Mouse (Mus musculus) liver, embryonic 12.5 days (tissue): ENCODE results near the gene Nanos3. TPM values are rescaled to one million over a fixed set of nuclear protein-coding genes. Genes with fewer than 3 reads are reported as not detected.

ENCODE experiments used
- ATAC-seq: fragments of 200-750 bp; cut with Nextera tagmentation; 2 replicates; pipeline ENCODE4 v1.8.0; 2017; ENCODE audit warnings: moderate number of reproducible peaks, mild to moderate bottlenecking, moderate library complexity
- H3K27ac ChIP-seq: fragments of 300-500 bp; sonication (generic); 2 replicates; pipeline ENCODE4 v1.5.1; 2016; ENCODE audit warnings: mild to moderate bottlenecking
- H3K27me3 ChIP-seq: fragments of 300-500 bp; sonication (generic); replicated peaks from 2 replicates; pipeline ENCODE4 v1.6.1; 2016; ENCODE audit warnings: mild to moderate bottlenecking, moderate library complexity
- H3K36me3 ChIP-seq: fragments of 300-500 bp; sonication (generic); 2 replicates; pipeline ENCODE4 v1.6.1; 2016; ENCODE audit warnings: mild to moderate bottlenecking, moderate library complexity
- H3K4me1 ChIP-seq: fragments of 300-500 bp; sonication (generic); 2 replicates; pipeline ENCODE4 v1.6.1; 2016
- H3K4me2 ChIP-seq: fragments of 300-500 bp; sonication (generic); 2 replicates; pipeline ENCODE4 v1.6.1; 2016; ENCODE audit warnings: mild to moderate bottlenecking, moderate library complexity
- H3K4me3 ChIP-seq: fragments of 300-500 bp; sonication (generic); 2 replicates; pipeline ENCODE4 v1.5.1; 2016; ENCODE audit warnings: mild to moderate bottlenecking, moderate library complexity
- H3K9ac ChIP-seq: fragments of 300-500 bp; sonication (generic); 2 replicates; pipeline ENCODE4 v1.6.1; 2016; ENCODE audit warnings: mild to moderate bottlenecking, moderate library complexity
- H3K9me3 ChIP-seq: fragments of 300-500 bp; sonication (generic); replicated peaks from 2 replicates; pipeline ENCODE4 v1.6.1; 2016; ENCODE audit warnings: mild to moderate bottlenecking, moderate library complexity
- WGBS: fragments of 180-500 bp; shearing (Covaris S2); methylation state at CpG from one replicate; pipeline ENCODE4 v1.1.7; 2016; ENCODE audit not compliant: insufficient replicate concordance; 5-methylcytosine and 5-hydroxymethylcytosine counted together
- polyA plus RNA-seq: library from polyadenylated mRNA; unstranded; fragments of >200 nt; fragmentation: Nextera tagmentation; extraction: Ambion mirVana; gene quantifications from 2 replicates; pipeline ENCODE4 v1.2.1, GENCODE M21; 2016

The Nanos3 gene
- polyA plus RNA-seq, 1 experiment from 2014 or later: 0.61 TPM

GRCm38 (mm10) chr8:84199348-84200125 is 14.5 kb upstream of the Nanos3 start:
- Histone ChIP-seq H3K9ac (no peak overlapping the region), H3K36me3 (no peaks in the 10 kb centered on the region), H3K27ac (peak overlapping the region; percentile 86), H3K9me3 (no peaks in the 10 kb centered on the region), H3K4me3 (no peak overlapping the region), H3K4me1 (peaks cover 72% of the 10 kb centered on the region), H3K27me3 (peaks cover 41% of the 10 kb centered on the region), H3K4me2 (0 out of 2 replicates have a peak overlapping the region, but pooled peaks have one; percentile 92)
- ATAC-seq: no peak
- 50% methylated on average over 11 of the region's 11 CpGs for WGBS

DNA sequence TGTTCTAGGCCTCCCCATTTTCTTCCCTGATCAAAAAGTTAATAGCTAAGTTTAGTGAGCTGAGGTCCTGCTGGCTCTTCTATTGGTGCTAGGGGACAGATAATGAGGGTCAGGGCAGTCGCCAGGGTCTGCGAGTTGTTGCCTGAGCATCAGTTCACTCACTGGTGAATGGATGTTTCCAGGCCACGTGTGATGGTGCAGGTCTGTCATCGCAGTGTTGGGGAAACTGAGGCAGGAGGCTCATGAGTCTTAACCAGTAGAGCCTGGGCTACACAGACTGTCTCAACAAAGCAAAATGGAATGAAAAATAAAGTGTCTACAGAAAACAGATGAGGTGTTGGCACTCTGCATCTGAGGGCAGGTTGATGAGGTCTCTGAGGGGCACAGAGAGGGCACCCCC is 13.9 kb upstream of the Nanos3 start:
- Histone ChIP-seq H3K4me1 (peaks cover 69% of the 10 kb centered on the region), H3K4me2 (peak overlapping the region; percentile 92), H3K36me3 (no peaks in the 10 kb centered on the region), H3K27me3 (peaks cover 41% of the 10 kb centered on the region), H3K27ac (peak overlapping the region; percentile 86), H3K9me3 (no peaks in the 10 kb centered on the region), H3K4me3 (peak overlapping the region; percentile 60), H3K9ac (no peak overlapping the region; the same call in 1 of the 2 replicates)
- WGBS: 37% methylated on average over 4 of the region's 4 CpGs
- no peak for ATAC-seq

GRCm38 (mm10) chr8:84197922-84198774 is 13.1 kb upstream of the Nanos3 start:
- 2% methylated on average over 30 of the region's 30 CpGs for WGBS
- H3K36me3 ChIP-seq: no peaks in the 10 kb centered on the region

DNA sequence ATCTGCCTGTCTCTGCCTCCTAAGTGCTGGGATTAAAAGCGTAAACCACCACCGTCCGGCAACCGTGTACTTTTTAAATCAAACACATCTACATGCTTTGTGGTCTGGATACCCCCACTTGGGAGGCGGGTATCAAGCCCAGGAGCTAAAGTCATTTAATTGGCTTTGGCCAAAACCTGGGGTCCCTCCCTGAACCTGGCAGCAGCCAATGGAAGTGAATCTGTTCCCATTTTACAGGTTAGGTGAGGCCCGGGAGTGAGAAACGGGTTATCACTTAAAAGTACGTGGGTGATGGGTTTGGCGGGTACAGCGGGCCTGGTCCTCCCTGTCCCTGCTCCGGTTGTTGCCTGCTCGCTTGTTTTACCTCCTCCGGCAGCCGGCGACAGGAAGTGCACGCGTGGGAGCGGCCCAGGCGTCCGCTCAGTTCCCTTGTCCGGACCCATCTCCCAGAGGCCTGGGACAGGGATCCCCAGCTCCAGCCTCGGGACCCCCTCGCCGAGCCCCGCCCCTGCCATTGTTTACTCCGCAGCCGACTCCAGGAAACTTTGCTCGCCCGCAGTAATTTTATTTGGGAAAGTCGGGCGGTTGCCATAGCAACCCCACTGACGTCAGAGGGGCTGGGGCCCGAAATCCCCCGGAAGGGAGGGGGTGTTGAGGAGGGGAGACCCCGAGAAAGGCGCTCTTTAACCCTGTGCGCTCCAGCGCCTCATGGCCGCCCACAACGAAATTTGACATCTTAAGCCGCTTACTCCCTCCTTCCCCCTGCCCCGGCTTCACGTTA is 12.3 kb upstream of the Nanos3 start:
- H3K27ac ChIP-seq: peak overlapping the region; percentile 86
- peaks cover 66% of the 10 kb centered on the region for H3K4me1 ChIP-seq
- no peaks in the 10 kb centered on the region for H3K9me3 ChIP-seq
- peak overlapping the region; percentile 92 for H3K4me2 ChIP-seq
- no peaks in the 10 kb centered on the region for H3K36me3 ChIP-seq
- peak overlapping the region; percentile 69 for H3K9ac ChIP-seq
- H3K27me3 ChIP-seq: peaks cover 39% of the 10 kb centered on the region
- no peak for ATAC-seq
- H3K4me3 ChIP-seq: peak overlapping the region; percentile 60
- WGBS: 5% methylated on average over 43 of the region's 43 CpGs

More at GRCm38 (mm10) chr8:84197922-84198774, 13.1 kb upstream of the Nanos3 start:
- peak overlapping the region; percentile 69 for H3K9ac ChIP-seq
- H3K4me1 ChIP-seq: peaks cover 66% of the 10 kb centered on the region
- peak; percentile 83 for ATAC-seq
- peak overlapping the region; percentile 86 for H3K27ac ChIP-seq
- peak overlapping the region; percentile 92 for H3K4me2 ChIP-seq
- peak overlapping the region; percentile 60 for H3K4me3 ChIP-seq
- H3K27me3 ChIP-seq: peaks cover 39% of the 10 kb centered on the region
- H3K9me3 ChIP-seq: no peaks in the 10 kb centered on the region

- no peak overlapping the region for H3K27ac ChIP-seq
- 73% methylated on average over 3 of the region's 3 CpGs for WGBS
- no peak for ATAC-seq
These were observed 9.3 kb upstream of the Nanos3 start for GRCm38 (mm10) chr8:84194224-84194743.

DNA sequence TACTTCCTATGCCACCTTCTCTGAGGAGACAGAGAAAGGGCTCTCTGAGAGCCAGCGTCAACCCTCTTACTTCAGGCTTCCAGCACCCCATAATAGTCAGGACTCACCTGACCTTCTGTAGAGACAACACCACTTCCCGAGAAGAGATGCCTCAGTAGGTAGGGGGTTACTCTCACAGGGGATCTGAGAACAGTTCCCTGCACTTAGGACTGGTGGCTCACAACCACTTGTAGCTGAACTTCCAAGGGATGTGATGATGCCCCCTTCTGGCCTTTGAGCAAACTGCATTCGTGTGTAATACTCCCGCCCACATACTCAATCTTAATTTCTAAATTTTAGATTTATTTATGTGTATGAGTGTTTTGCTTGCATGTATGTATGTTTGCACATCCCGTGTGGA is 8.5 kb upstream of the Nanos3 start:
- 67% methylated on average over 5 of the region's 5 CpGs for WGBS
- no peak overlapping the region for H3K9ac ChIP-seq
- no peak overlapping the region for H3K4me2 ChIP-seq
- 0 out of 2 replicates have a peak overlapping the region, but pooled peaks have one; percentile 40 for H3K27ac ChIP-seq
- peaks cover 11% of the 10 kb centered on the region; the same call in 1 of the 2 replicates for H3K27me3 ChIP-seq
- ATAC-seq: no peak
- H3K9me3 ChIP-seq: no peaks in the 10 kb centered on the region
- peaks cover 49% of the 10 kb centered on the region for H3K4me1 ChIP-seq
- H3K4me3 ChIP-seq: no peak overlapping the region
- no peaks in the 10 kb centered on the region for H3K36me3 ChIP-seq

More at GRCm38 (mm10) chr8:84194224-84194743, 9.3 kb upstream of the Nanos3 start:
- peaks cover 11% of the 10 kb centered on the region; the same call in 1 of the 2 replicates for H3K27me3 ChIP-seq
- peaks cover 56% of the 10 kb centered on the region for H3K4me1 ChIP-seq
- H3K36me3 ChIP-seq: no peaks in the 10 kb centered on the region
- H3K9ac ChIP-seq: no peak overlapping the region
- no peaks in the 10 kb centered on the region for H3K9me3 ChIP-seq
- H3K4me3 ChIP-seq: no peak overlapping the region
- no peak overlapping the region for H3K4me2 ChIP-seq

- peak overlapping the region; percentile 80 for H3K4me2 ChIP-seq
- no peak overlapping the region for H3K9ac ChIP-seq
These were observed 8.1 kb upstream of the Nanos3 start for GRCm38 (mm10) chr8:84193161-84193560.

DNA sequence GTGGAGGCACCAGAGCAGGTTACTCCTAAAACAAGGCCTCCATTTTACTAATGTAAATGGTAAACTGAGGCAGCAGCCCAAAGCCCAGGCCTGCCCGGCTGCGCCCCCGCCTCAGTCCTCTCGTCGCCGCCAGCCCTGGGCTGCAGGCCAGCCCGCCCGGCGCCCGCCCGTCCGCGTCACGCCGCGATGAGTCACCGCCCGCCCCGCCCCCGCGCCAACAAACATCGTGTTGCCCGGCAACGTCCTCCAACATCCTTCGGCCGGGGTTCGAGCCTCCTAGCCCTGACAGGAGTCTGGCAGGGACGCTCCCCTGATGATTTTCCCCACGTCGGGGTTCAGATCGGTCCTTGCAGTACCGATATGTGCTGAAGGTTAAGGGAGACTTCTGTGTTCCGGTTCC is 7.5 kb upstream of the Nanos3 start:
- 4% methylated on average over 33 of the region's 33 CpGs for WGBS
- H3K4me1 ChIP-seq: peaks cover 42% of the 10 kb centered on the region
- ATAC-seq: peak; percentile 74
- no peaks in the 10 kb centered on the region for H3K36me3 ChIP-seq
- peak overlapping the region; percentile 73 for H3K9ac ChIP-seq
- H3K27me3 ChIP-seq: peaks cover 11% of the 10 kb centered on the region; the same call in 1 of the 2 replicates
- H3K4me2 ChIP-seq: peak overlapping the region; percentile 80
- H3K9me3 ChIP-seq: no peaks in the 10 kb centered on the region
- H3K4me3 ChIP-seq: peak overlapping the region; percentile 54
- H3K27ac ChIP-seq: peak overlapping the region; percentile 89

More at GRCm38 (mm10) chr8:84193161-84193560, 8.1 kb upstream of the Nanos3 start:
- ATAC-seq: no peak
- Histone ChIP-seq H3K27me3 (peaks cover 11% of the 10 kb centered on the region; the same call in 1 of the 2 replicates), H3K4me3 (no peak overlapping the region), H3K36me3 (no peaks in the 10 kb centered on the region), H3K4me1 (peaks cover 45% of the 10 kb centered on the region), H3K9me3 (no peaks in the 10 kb centered on the region), H3K27ac (peak overlapping the region; percentile 40; the same call in 1 of the 2 replicates)
- 70% methylated on average over 4 of the region's 4 CpGs for WGBS

DNA sequence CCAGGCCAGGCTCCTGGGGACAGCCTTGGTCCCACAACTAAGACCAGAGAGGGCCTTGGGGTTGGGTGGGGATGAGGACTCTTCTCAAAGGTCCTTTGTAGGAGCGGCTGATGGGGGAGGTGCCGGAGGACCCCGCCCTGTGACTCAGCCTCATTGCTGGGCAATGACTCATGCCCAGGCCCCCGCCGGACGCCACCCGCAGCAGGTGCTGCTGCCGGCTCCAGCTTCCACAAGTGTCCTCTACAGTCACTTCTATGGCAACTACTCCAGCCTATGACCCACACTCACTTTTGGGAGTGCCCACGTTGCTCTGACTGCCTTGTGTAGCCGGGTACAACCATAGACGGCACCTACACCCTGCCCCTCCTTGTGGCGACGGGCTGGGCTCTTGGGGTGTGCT is 7.0 kb upstream of the Nanos3 start:
- Histone ChIP-seq H3K36me3 (no peaks in the 10 kb centered on the region), H3K9ac (peak overlapping the region; percentile 73)
- 17% methylated on average over 13 of the region's 13 CpGs for WGBS

DNA sequence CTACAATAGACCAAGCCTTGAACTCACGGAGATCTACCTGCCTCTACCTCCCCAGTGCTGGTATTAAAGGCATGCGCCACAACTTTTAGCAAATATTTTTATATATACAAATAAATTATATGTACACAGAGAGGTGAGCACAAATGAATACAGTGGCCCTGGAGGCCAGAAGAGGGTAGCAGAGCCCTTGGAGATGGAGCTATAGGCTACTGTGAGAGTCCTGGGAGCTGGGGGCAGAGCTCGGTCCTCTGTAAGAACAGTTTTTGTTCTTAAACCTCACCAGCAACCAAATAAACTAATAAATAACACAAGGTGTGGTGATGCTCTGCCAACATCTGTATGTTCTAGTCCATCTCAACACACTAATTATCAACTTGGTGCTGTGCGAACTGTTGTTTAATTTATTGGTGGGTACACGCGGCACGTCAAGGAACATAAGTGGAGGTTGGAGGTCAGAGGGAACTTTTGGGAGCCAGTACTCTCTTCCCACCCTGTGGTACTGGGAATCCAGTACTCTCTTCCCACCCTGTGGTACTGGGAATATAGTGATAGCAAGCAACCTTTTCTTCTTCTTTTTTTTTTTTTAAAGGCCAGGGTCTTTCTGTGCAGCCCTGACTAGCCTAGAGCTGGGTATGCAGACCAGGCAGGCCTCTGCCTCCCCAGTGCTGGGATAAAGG is 5.3 kb upstream of the Nanos3 start:
- no peak overlapping the region for H3K9ac ChIP-seq
- H3K27me3 ChIP-seq: peaks cover 18% of the 10 kb centered on the region
- H3K4me3 ChIP-seq: no peak overlapping the region
- no peak overlapping the region for H3K4me2 ChIP-seq
- peak overlapping the region; percentile 63 for H3K27ac ChIP-seq
- H3K36me3 ChIP-seq: no peaks in the 10 kb centered on the region
- H3K9me3 ChIP-seq: no peaks in the 10 kb centered on the region
- H3K4me1 ChIP-seq: peaks cover 46% of the 10 kb centered on the region
- ATAC-seq: no peak
- WGBS: 85% methylated on average over 7 of the region's 7 CpGs

More for the DNA sequence above, 7.0 kb upstream of the Nanos3 start:
- Histone ChIP-seq H3K27me3 (peaks cover 11% of the 10 kb centered on the region; the same call in 1 of the 2 replicates), H3K9me3 (no peaks in the 10 kb centered on the region), H3K27ac (peak overlapping the region; percentile 89), H3K4me1 (peaks cover 41% of the 10 kb centered on the region), H3K4me2 (peak overlapping the region; percentile 80), H3K4me3 (peak overlapping the region; percentile 54)
- peak; percentile 86 for ATAC-seq
